ENCODE assay signal across 16 mouse cellular contexts in the genomic region with DNA sequence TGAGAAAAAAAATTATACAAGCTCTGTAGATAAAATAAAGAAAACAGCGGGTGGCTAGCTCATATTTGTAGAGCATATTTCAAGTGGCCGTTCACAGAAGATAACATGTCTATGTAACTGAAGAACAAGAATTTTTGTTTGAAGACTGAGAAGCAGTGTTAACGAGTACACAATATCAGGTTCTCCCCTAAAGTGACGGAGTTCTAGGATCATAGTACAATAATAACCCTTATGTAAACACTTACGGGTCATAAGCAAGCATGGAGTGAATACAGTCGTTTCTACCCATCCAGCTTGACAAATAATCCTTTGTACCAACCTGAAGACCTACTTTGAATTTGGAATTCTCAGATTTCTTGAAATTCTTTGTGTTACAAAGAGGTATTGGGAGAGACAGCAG.
"Had no signal": no experiment of that assay in that cellular context is flagged by ENCODE, and none has a peak within 500 bp of the region (broad histone marks: within the 10 kb centered on the region; RNA-seq: fewer than 3 reads in every experiment).

No protein-coding gene starts in this region.

- DNase-seq: retina, postnatal 1 day; right cerebral cortex, adult 18-20 months; right cerebral cortex, postnatal 14 days; right cerebral cortex, postnatal 25 days; right cerebral cortex, postnatal 4 days; spleen, adult 18-20 months; thymus, adult 18-20 months; thymus, adult 2 months; thymus, postnatal 14 days; thymus, postnatal 25 days; thymus, postnatal 36 days; thymus, postnatal 4 days had no signal

- H3K4me2 ChIP-seq: neural tube, embryonic 13.5 days; neural tube, embryonic 15.5 days; stomach, embryonic 15.5 days had no signal

- H3K4me1 ChIP-seq: neural tube, embryonic 13.5 days; neural tube, embryonic 15.5 days; stomach, embryonic 15.5 days had no signal

- H3K27ac ChIP-seq: neural tube, embryonic 13.5 days; neural tube, embryonic 15.5 days; stomach, embryonic 15.5 days; stomach, postnatal 0 days had no signal

- H3K27me3 ChIP-seq: neural tube, embryonic 13.5 days; neural tube, embryonic 15.5 days; stomach, embryonic 15.5 days had no signal

- H3K9me3 ChIP-seq: neural tube, embryonic 13.5 days; neural tube, embryonic 15.5 days; stomach, embryonic 15.5 days had no signal

- H3K36me3 ChIP-seq: neural tube, embryonic 13.5 days; neural tube, embryonic 15.5 days; stomach, embryonic 15.5 days had no signal

- H3K9ac ChIP-seq: neural tube, embryonic 13.5 days; neural tube, embryonic 15.5 days; stomach, embryonic 15.5 days had no signal

- H3K4me3 ChIP-seq: neural tube, embryonic 13.5 days; neural tube, embryonic 15.5 days; stomach, embryonic 15.5 days had no signal
